Mouse (Mus musculus): ENCODE measurements around the gene Itih5.

DNA sequence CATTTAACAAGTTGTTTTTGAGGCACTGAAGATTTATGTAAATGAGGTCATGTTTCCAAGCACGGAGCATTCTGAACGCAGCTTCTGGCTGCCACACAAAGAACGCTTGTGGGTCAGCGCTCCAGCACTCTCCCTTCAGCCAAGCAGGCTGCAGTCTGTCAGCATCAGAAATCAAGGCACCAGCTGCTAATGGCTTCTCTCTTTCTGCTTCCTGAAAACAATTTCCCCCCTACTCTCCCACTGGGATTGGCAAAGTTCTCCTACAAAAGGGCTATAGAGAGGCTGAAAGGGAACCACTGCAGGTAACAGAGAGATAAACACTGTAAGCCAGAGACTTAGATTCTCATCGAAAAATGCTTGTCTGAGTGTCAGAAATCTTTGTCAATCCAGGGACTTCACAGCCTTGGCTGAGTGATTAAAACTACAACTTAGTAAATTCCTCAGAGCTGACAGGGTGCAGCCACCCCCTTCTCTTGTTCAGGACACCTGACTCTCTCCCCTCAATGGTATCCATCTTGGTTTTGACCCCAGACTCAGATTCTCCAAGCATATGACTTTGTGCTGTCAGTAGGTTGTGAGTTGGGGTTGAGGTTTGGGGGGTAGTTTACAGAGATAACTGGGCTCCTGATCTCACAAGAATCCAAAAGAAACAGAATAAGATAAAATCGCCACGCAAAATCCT is 63.3 kb downstream of the Itih5 start:
- TF ChIP-seq EP300 (IDR thresholded peaks at IDR 0.05) (no peak), CTCF (IDR thresholded peaks at IDR 0.05) (no peak)
